Mouse (Mus musculus) CH12.LX (cell line): ENCODE data around the gene Mul1. TPM values are rescaled to one million over a fixed set of nuclear protein-coding genes. Genes with fewer than 3 reads are reported as not detected.
"Not testable (repeated sequence)": the region's sequence is repeated elsewhere in the genome, so short reads cannot be mapped to it uniquely, and the experiment has no call there.

Source experiments
- DNase-seq: peaks from one replicate; pipeline ENCODE4 v3.0.0-alpha.2; 2013; ENCODE audit errors: extremely low read depth
- H3K27ac ChIP-seq: 2 replicates; pipeline ENCODE4 v1.5.1; 2012; ENCODE audit warnings: low read depth, mild to moderate bottlenecking, control low read depth, moderate library complexity; ENCODE audit not compliant: insufficient read depth
- H3K27me3 ChIP-seq: replicated peaks from 2 replicates; pipeline ENCODE3; 2012; ENCODE audit warnings: inconsistent platforms
- H3K36me3 ChIP-seq, 2 experiments: replicated peaks in 1 of 2; 2 replicates each; pipeline versions ENCODE3 to v1.6.1; 2012; ENCODE audit warnings: inconsistent platforms in 1 of 2, low read length in 1 of 2, mild to moderate bottlenecking in 1 of 2, mixed read lengths in 1 of 2, moderate library complexity in 1 of 2; ENCODE audit not compliant: control insufficient read depth in 1 of 2, insufficient read depth in 1 of 2
- H3K4me1 ChIP-seq, 2 experiments: 2 replicates each; pipeline ENCODE4 v1.6.1; 2012; ENCODE audit warnings: inconsistent platforms in 1 of 2, moderate library complexity in 1 of 2; ENCODE audit not compliant: insufficient read depth in 2 of 2, control insufficient read depth in 1 of 2
- H3K4me2 ChIP-seq: 2 replicates; pipeline ENCODE4 v1.6.1; 2012; ENCODE audit warnings: low read depth, mild to moderate bottlenecking, control low read depth; ENCODE audit not compliant: poor library complexity, insufficient read depth, severe bottlenecking
- H3K4me3 ChIP-seq, 3 experiments: fragments of 150-350 bp in 1 of 3; sonication (generic) in 1 of 3; replicated peaks in 1 of 3; 2 replicates each; pipeline versions ENCODE3 to v1.5.1; 2011 to 2012; ENCODE audit warnings: low read depth in 2 of 3, low read length in 2 of 3, mild to moderate bottlenecking in 2 of 3, moderate library complexity in 2 of 3, control low read depth in 1 of 3, improper control_type of control experiment in 1 of 3, inconsistent platforms in 1 of 3, mixed read lengths in 1 of 3; ENCODE audit not compliant: poor library complexity in 1 of 3
- H3K79me2 ChIP-seq: replicated peaks from 2 replicates; pipeline ENCODE4 v1.6.1; 2012; ENCODE audit warnings: mild to moderate bottlenecking, moderate library complexity; ENCODE audit not compliant: control insufficient read depth, poor library complexity, insufficient read depth, severe bottlenecking; ENCODE audit errors: extremely low read depth
- H3K9ac ChIP-seq: 2 replicates; pipeline ENCODE4 v1.6.1; 2012; ENCODE audit warnings: low read depth, mild to moderate bottlenecking, control low read depth, moderate library complexity; ENCODE audit not compliant: insufficient read depth
- H3K9me3 ChIP-seq: replicated peaks from 2 replicates; pipeline ENCODE3; 2012; ENCODE audit warnings: low read length, inconsistent platforms, mixed read lengths
- BHLHE40 ChIP-seq: IDR thresholded peaks from 2 replicates; pipeline ENCODE4 v1.6.1; 2011; ENCODE audit warnings: mild to moderate bottlenecking, low read depth, low read length, improper control_type of control experiment
- CHD1 ChIP-seq: IDR thresholded peaks from 2 replicates; pipeline ENCODE4 v1.6.1; 2012; ENCODE audit warnings: low read depth, low read length, improper control_type of control experiment, inconsistent platforms
- CTCF ChIP-seq, 2 experiments: IDR thresholded peaks in 1 of 2; conservative IDR thresholded peaks in 1 of 2; 2 replicates each; pipeline ENCODE4 v1.5.1; 2011 to 2012; ENCODE audit warnings: low read depth in 2 of 2, low read length in 2 of 2, improper control_type of control experiment in 1 of 2, inconsistent platforms in 1 of 2, mild to moderate bottlenecking in 1 of 2, moderate library complexity in 1 of 2
- E2F4 ChIP-seq: IDR thresholded peaks from 2 replicates; pipeline ENCODE4 v1.6.1; 2011; ENCODE audit warnings: low read depth, low read length, improper control_type of control experiment; ENCODE audit not compliant: insufficient replicate concordance
- ELF1 ChIP-seq: IDR thresholded peaks from 2 replicates; pipeline ENCODE4 v1.6.1; 2014; ENCODE audit warnings: low read depth, mild to moderate bottlenecking, inconsistent platforms, low read length, improper control_type of control experiment
- EP300 ChIP-seq: IDR thresholded peaks from 2 replicates; pipeline ENCODE4 v1.6.1; 2011; ENCODE audit warnings: low read length, improper control_type of control experiment
- ETS1 ChIP-seq: conservative IDR thresholded peaks from 2 replicates; pipeline ENCODE4 v1.6.1; 2012; ENCODE audit warnings: low read depth, mild to moderate bottlenecking, inconsistent platforms, low read length, improper control_type of control experiment, moderate library complexity
- GABPA ChIP-seq: IDR thresholded peaks from 2 replicates; pipeline ENCODE4 v1.6.1; 2012; ENCODE audit warnings: low read depth, low read length, improper control_type of control experiment, inconsistent platforms; ENCODE audit not compliant: insufficient replicate concordance
- HCFC1 ChIP-seq: IDR thresholded peaks from 2 replicates; pipeline ENCODE4 v1.6.1; 2012; ENCODE audit warnings: low read depth, mild to moderate bottlenecking, inconsistent platforms, low read length, improper control_type of control experiment
- IRF4 ChIP-seq: IDR thresholded peaks from 2 replicates; pipeline ENCODE4 v1.6.1; 2014; ENCODE audit warnings: low read depth, mild to moderate bottlenecking, inconsistent platforms, low read length, improper control_type of control experiment
- MAFK ChIP-seq: IDR thresholded peaks from 2 replicates; pipeline ENCODE4 v1.6.1; 2011; ENCODE audit warnings: low read length, improper control_type of control experiment; ENCODE audit not compliant: insufficient replicate concordance
- MAX ChIP-seq: IDR thresholded peaks from 2 replicates; pipeline ENCODE4 v1.6.1; 2011; ENCODE audit warnings: low read length, improper control_type of control experiment
- MAZ ChIP-seq: IDR thresholded peaks from 2 replicates; pipeline ENCODE4 v1.6.1; 2012; ENCODE audit warnings: low read depth, mild to moderate bottlenecking, inconsistent platforms, low read length, improper control_type of control experiment, moderate library complexity
- MEF2A ChIP-seq: IDR thresholded peaks from 2 replicates; pipeline ENCODE4 v1.6.1; 2014; ENCODE audit warnings: low read depth, mild to moderate bottlenecking, inconsistent platforms, low read length, improper control_type of control experiment, borderline replicate concordance
- MXI1 ChIP-seq: IDR thresholded peaks from 2 replicates; pipeline ENCODE4 v1.6.1; 2011; ENCODE audit warnings: mild to moderate bottlenecking, low read depth, low read length, improper control_type of control experiment
- NELFE ChIP-seq: IDR thresholded peaks from 2 replicates; pipeline ENCODE4 v1.6.1; 2011; ENCODE audit warnings: low read depth, low read length, improper control_type of control experiment
- NRF1 ChIP-seq: IDR thresholded peaks from 2 replicates; pipeline ENCODE4 v1.6.1; 2014; ENCODE audit warnings: low read depth, mild to moderate bottlenecking, inconsistent platforms, low read length, improper control_type of control experiment, moderate library complexity
- PAX5 ChIP-seq: IDR thresholded peaks from 2 replicates; pipeline ENCODE4 v1.6.1; 2012; ENCODE audit warnings: low read length, inconsistent platforms, mixed read lengths
- POLR2A ChIP-seq: IDR thresholded peaks from 2 replicates; pipeline ENCODE4 v1.6.1; 2011; ENCODE audit warnings: low read depth, mild to moderate bottlenecking, improper control_type of control experiment, low read length
- POLR2AphosphoS2 ChIP-seq: IDR thresholded peaks from 2 replicates; pipeline ENCODE4 v1.6.1; 2011; ENCODE audit warnings: low read depth, low read length, improper control_type of control experiment
- RAD21 ChIP-seq: IDR thresholded peaks from 2 replicates; pipeline ENCODE4 v1.6.1; 2011; ENCODE audit warnings: low read depth, mild to moderate bottlenecking, low read length, improper control_type of control experiment, moderate library complexity
- RCOR1 ChIP-seq: conservative IDR thresholded peaks from 2 replicates; pipeline ENCODE4 v1.6.1; 2012; ENCODE audit warnings: low read depth, mild to moderate bottlenecking, inconsistent platforms, low read length, improper control_type of control experiment
- TBP ChIP-seq: conservative IDR thresholded peaks from 2 replicates; pipeline ENCODE4 v1.6.1; 2011; ENCODE audit warnings: low read depth, low read length, improper control_type of control experiment
- TCF12 ChIP-seq: IDR thresholded peaks from 2 replicates; pipeline ENCODE4 v1.6.1; 2014; ENCODE audit warnings: low read depth, mild to moderate bottlenecking, inconsistent platforms, low read length, improper control_type of control experiment
- USF1 ChIP-seq: IDR thresholded peaks from 2 replicates; pipeline ENCODE4 v1.6.1; 2014; ENCODE audit warnings: low read depth, mild to moderate bottlenecking, inconsistent platforms, low read length, improper control_type of control experiment
- USF2 ChIP-seq: conservative IDR thresholded peaks from 2 replicates; pipeline ENCODE4 v1.6.1; 2011; ENCODE audit warnings: low read depth, low read length, improper control_type of control experiment
- ZKSCAN1 ChIP-seq: IDR thresholded peaks from 2 replicates; pipeline ENCODE4 v1.6.1; 2012; ENCODE audit warnings: low read depth, inconsistent platforms, low read length, improper control_type of control experiment, borderline replicate concordance
- ZMIZ1 ChIP-seq: IDR thresholded peaks from 2 replicates; pipeline ENCODE4 v1.6.1; 2012; ENCODE audit warnings: low read depth, mild to moderate bottlenecking, inconsistent platforms, low read length, improper control_type of control experiment
- ZNF384 ChIP-seq: IDR thresholded peaks from 2 replicates; pipeline ENCODE4 v1.6.1; 2012; ENCODE audit warnings: low read depth, low read length, improper control_type of control experiment, inconsistent platforms
- dilution Hi-C: fragments of 300-500 bp; cut with MboI; formaldehyde crosslinking; loops from 2 replicates; pipeline ENCODE4 v1.14.3; 2020; ENCODE audit warnings: low sequenced_read_pairs; ENCODE audit not compliant: extremely low pct_unique_long_range_greater_than_20kb, extremely low pct_ligation_motif_present
- in situ Hi-C: fragments of 300-500 bp; cut with MboI; formaldehyde crosslinking; loops from 3 replicates; pipeline ENCODE4 v1.14.3; 2019; ENCODE audit warnings: low sequenced_read_pairs, low pct_ligation_motif_present, low pct_unique_long_range_greater_than_20kb, mixed read lengths
- polyA plus RNA-seq: library from polyadenylated mRNA; unstranded; fragments of >175 nt; gene quantifications from 2 replicates; pipeline ENCODE4 v1.2.1, GENCODE M21; 2012; ENCODE audit warnings: low read depth; ENCODE audit not compliant: insufficient read length
- total RNA-seq, 2 experiments: library from RNA; depleted of rRNA; stranded (reverse); fragments of 300-350 nt in 1 of 2; fragments of >200 nt in 1 of 2; gene quantifications; 2 replicates each; pipeline ENCODE4 v1.2.3; 2012 to 2014

Gene Mul1
- total and polyA plus RNA-seq, 3 experiments, result 10.2 to 20.2 (median 12.3) TPM

GRCm38 (mm10) chr4:138418340-138418957 lies 16.0 kb upstream of the Mul1 start:
- TF ChIP-seq USF1 (no peak), EP300 (no peak), BHLHE40 (no peak), MAFK (no peak), E2F4 (no peak), USF2 (no peak), NRF1 (no peak), ZNF384 (no peak), TCF12 (no peak), MAX (no peak), CTCF (conservative IDR thresholded peaks at IDR 0.05 in 1 of 2, IDR thresholded peaks at IDR 0.05 in 1 of 2; ENCODE audit: low read depth in 2 of 2, low read length in 2 of 2) (no peak), MAZ (no peak), RAD21 (no peak), ZKSCAN1 (no peak), TBP (no peak), ELF1 (no peak)
- Histone ChIP-seq H3K9ac (no peak overlapping the region), H3K4me1 (no peaks in the 10 kb centered on the region), H3K9me3 (peaks cover 19% of the 10 kb centered on the region), H3K4me3 (no peak overlapping the region), H3K4me2 (no peak overlapping the region), H3K79me2 (no peaks in the 10 kb centered on the region), H3K36me3 (no peaks in the 10 kb centered on the region), H3K27me3 (peaks cover 89% of the 10 kb centered on the region), H3K27ac (no peak overlapping the region)
- dilution Hi-C loops (no loop called here), in situ Hi-C loops (loop anchor here (25.0 kb wide), 1 partner anchor 456 kb away; no protein-coding TSS in a partner anchor)
- DNase-seq, result no peak

DNA sequence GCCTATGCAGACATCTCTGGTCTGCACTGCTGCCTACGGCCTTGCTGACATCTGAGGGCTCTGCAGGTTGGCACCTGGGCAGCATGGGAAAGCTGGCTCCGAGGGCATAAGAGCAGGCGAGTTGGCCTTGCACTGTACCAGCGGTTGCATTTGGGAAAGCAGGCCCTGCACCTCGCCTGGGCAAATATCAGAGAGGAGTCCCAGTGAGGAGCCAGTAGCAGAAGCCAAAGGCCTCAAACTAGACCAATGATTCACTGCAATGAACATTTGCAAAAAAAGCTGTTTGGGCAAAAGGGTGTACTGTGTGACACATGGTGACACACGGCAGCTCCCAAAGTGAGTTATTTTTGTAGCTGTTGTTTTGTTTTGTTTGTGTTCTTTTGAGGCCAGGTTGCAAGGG lies 9.4 kb upstream of the Mul1 start:
- H3K4me3 ChIP-seq, result no peak overlapping the region
- H3K4me1 ChIP-seq, result peaks cover 5 to 18% of the 10 kb centered on the region in 2 experiments
- no peak overlapping the region for H3K9ac ChIP-seq
- no peaks in the 10 kb centered on the region for H3K79me2 ChIP-seq
- no peaks in the 10 kb centered on the region for H3K36me3 ChIP-seq
- in situ Hi-C loops, result no loop called here
- no peak for TF ChIP-seq BHLHE40
- no peak for TF ChIP-seq ETS1
- no peak for TF ChIP-seq RAD21
- no peak for TF ChIP-seq RCOR1
- TF ChIP-seq EP300, result no peak
- no peak for TF ChIP-seq POLR2AphosphoS2
- no peak for TF ChIP-seq PAX5
- TF ChIP-seq TBP, result no peak
- no peak for TF ChIP-seq ZMIZ1
- no peak for TF ChIP-seq POLR2A
- TF ChIP-seq CHD1, result no peak
- TF ChIP-seq USF1, result no peak
- no peak for TF ChIP-seq NELFE
- no peak for TF ChIP-seq MXI1
- TF ChIP-seq IRF4, result no peak
- TF ChIP-seq GABPA, result no peak
- no peak for TF ChIP-seq MAZ
- TF ChIP-seq HCFC1, result no peak
- TF ChIP-seq MEF2A, result no peak
- H3K4me2 ChIP-seq, result no peak overlapping the region
- no peak for DNase-seq
- H3K27ac ChIP-seq, result no peak overlapping the region
- peaks cover 83% of the 10 kb centered on the region for H3K27me3 ChIP-seq
- dilution Hi-C loops, result no loop called here
- peaks cover 15% of the 10 kb centered on the region for H3K9me3 ChIP-seq

DNA sequence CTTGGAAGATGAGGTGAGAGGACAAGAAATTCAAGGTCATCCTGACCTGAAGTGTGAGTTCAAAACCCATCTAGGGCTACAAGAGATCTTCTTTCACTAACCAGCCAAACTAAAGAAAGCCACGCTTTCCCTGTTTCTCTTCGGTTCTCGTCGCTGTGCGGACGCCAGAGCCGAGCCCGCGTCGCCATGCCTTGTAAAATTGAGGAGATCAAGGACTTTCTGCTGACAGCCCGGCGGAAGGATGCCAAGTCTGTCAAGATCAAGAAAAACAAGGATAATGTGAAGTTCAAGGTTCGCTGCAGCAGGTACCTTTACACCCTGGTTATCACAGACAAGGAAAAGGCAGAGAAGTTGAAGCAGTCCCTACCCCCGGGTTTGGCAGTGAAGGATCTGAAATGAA lies 8.9 kb upstream of the Mul1 start:
- peaks cover 5 to 18% of the 10 kb centered on the region in 2 experiments for H3K4me1 ChIP-seq
- H3K4me3 ChIP-seq, H3K9ac ChIP-seq, H3K36me3 ChIP-seq, in situ Hi-C loops, H3K79me2 ChIP-seq, H3K4me2 ChIP-seq, DNase-seq, dilution Hi-C loops, H3K27ac ChIP-seq: not testable (repeated sequence)
- peaks cover 15% of the 10 kb centered on the region for H3K9me3 ChIP-seq
- H3K27me3 ChIP-seq, result peaks cover 80% of the 10 kb centered on the region
